Mouse (Mus musculus): ENCODE data around the gene Htr5b. TPM values are rescaled to one million over a fixed set of nuclear protein-coding genes. Genes with fewer than 3 reads are reported as not detected.

The Htr5b gene
- not detected in 2 replicates for total RNA-seq (2014; fragmentation: Nextera tagmentation)
- total RNA-seq (2017) = 0.11 TPM in 1 of 2 replicates, not detected in the other
- polyA plus RNA-seq (2012) = not detected in 2 replicates

DNA sequence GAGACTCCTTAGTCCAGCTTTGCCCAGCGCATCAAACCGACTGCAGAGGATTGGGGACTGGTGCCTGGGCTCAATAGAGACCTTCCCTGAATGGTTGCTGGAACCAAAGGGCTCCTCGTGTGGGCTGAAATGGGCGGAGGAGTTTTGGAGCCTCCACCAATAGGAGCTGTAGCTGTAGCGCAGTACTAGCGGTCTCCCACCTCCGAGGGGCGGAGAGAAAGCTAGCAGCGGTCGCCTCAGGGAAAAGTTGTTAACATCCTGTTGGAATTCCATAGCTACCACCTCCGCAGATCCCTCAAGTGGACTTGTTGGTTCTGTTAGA lies at the start of gene Htr5b:
Gene Htr5b, minus strand, starts transcription at position 67 of the 322 bp plus-strand sequence.
- no peaks in the 10 kb centered on the region; the same call in 1 of the 2 replicates for H3K4me1 ChIP-seq (ENCODE audit: insufficient read depth, low read depth, low read length)
- no peak within 1 kb of the TSS for H3K4me3 ChIP-seq (ENCODE audit: low read depth, low read length)
- no peak for TF ChIP-seq GATA1 (IDR thresholded peaks at IDR 0.05; ENCODE audit: borderline replicate concordance, low read length)
- TF ChIP-seq TAL1 (conservative IDR thresholded peaks at IDR 0.05; ENCODE audit: low read depth, low read length) = no peak
- no peak for TF ChIP-seq GATA2 (IDR thresholded peaks at IDR 0.05; ENCODE audit: borderline replicate concordance, low read depth, low read length)
- TF ChIP-seq CTCF (IDR thresholded peaks at IDR 0.05; ENCODE audit: low read depth, low read length) = no peak
- TF ChIP-seq POLR2AphosphoS5 (IDR thresholded peaks at IDR 0.05; ENCODE audit: insufficient replicate concordance, low read depth, low read length) = no peak
- DNase-seq (ENCODE audit: low spot score) = no peak
- H3K36me3 ChIP-seq (replicated peaks) = no peaks in the 10 kb centered on the region
- no peak for ATAC-seq (ENCODE audit: extremely low read depth, insufficient number of reproducible peaks, low FRiP score, poor library complexity, severe bottlenecking)
- H3K9me3 ChIP-seq (replicated peaks) = peaks cover 4% of the 10 kb centered on the region
- peaks cover 8% of the 10 kb centered on the region; the same call in 1 of the 2 replicates for H3K27me3 ChIP-seq (ENCODE audit: insufficient read depth, low read length)

DNA sequence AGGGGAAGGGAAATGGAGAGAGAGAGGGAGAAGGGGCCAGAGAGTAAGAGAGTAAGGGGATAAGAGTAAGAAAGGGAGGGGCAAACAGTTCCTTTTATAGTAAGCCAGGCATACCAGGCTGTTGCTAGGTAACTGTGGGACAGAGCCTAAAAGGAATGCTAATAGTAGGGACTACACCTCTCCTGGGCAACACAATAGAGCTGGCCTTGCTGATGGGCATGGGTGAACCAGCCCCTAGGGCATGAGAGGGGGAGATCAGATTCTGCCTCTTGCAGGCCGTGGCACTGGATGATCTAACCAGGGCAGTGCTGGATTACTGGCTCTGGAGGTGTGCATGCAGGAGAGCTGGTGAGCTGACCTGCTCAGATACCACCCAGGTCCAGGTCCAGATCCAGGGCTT lies 49.2 kb upstream of the Htr5b start:
- Histone ChIP-seq H3K9me3 (replicated peaks) (no peaks in the 10 kb centered on the region), H3K4me3 (ENCODE audit: low read depth, low read length) (no peak overlapping the region), H3K36me3 (replicated peaks) (no peaks in the 10 kb centered on the region), H3K4me1 (ENCODE audit: insufficient read depth, low read depth, low read length) (no peaks in the 10 kb centered on the region), H3K27me3 (ENCODE audit: insufficient read depth, low read length) (no peaks in the 10 kb centered on the region)
- TF ChIP-seq GATA1 (IDR thresholded peaks at IDR 0.05; ENCODE audit: borderline replicate concordance, low read length) (no peak), GATA2 (IDR thresholded peaks at IDR 0.05; ENCODE audit: borderline replicate concordance, low read depth, low read length) (no peak), POLR2AphosphoS5 (IDR thresholded peaks at IDR 0.05; ENCODE audit: insufficient replicate concordance, low read depth, low read length) (no peak), CTCF (IDR thresholded peaks at IDR 0.05; ENCODE audit: low read depth, low read length) (no peak), TAL1 (conservative IDR thresholded peaks at IDR 0.05; ENCODE audit: low read depth, low read length) (no peak)
- no peak for DNase-seq (ENCODE audit: low spot score)
- no peak for ATAC-seq (ENCODE audit: extremely low read depth, insufficient number of reproducible peaks, low FRiP score, poor library complexity, severe bottlenecking)

- Histone ChIP-seq H3K9me3 (replicated peaks) (no peaks in the 10 kb centered on the region), H3K36me3 (replicated peaks) (peaks cover 2% of the 10 kb centered on the region), H3K27me3 (ENCODE audit: insufficient read depth, low read length) (no peaks in the 10 kb centered on the region; the same call in 1 of the 2 replicates), H3K4me1 (ENCODE audit: insufficient read depth, low read depth, low read length) (peaks cover 9% of the 10 kb centered on the region), H3K4me3 (ENCODE audit: low read depth, low read length) (no peak overlapping the region)
- ATAC-seq (ENCODE audit: extremely low read depth, insufficient number of reproducible peaks, low FRiP score, poor library complexity, severe bottlenecking) (no peak), DNase-seq (ENCODE audit: low spot score) (no peak)
- TF ChIP-seq TAL1 (conservative IDR thresholded peaks at IDR 0.05; ENCODE audit: low read depth, low read length) (no peak), CTCF (IDR thresholded peaks at IDR 0.05; ENCODE audit: low read depth, low read length) (no peak), GATA2 (IDR thresholded peaks at IDR 0.05; ENCODE audit: borderline replicate concordance, low read depth, low read length) (no peak), GATA1 (IDR thresholded peaks at IDR 0.05; ENCODE audit: borderline replicate concordance, low read length) (no peak), POLR2AphosphoS5 (IDR thresholded peaks at IDR 0.05; ENCODE audit: insufficient replicate concordance, low read depth, low read length) (no peak)
Observed at GRCm38 (mm10) chr1:121570522-121570921, 42.3 kb upstream of the Htr5b start.

DNA sequence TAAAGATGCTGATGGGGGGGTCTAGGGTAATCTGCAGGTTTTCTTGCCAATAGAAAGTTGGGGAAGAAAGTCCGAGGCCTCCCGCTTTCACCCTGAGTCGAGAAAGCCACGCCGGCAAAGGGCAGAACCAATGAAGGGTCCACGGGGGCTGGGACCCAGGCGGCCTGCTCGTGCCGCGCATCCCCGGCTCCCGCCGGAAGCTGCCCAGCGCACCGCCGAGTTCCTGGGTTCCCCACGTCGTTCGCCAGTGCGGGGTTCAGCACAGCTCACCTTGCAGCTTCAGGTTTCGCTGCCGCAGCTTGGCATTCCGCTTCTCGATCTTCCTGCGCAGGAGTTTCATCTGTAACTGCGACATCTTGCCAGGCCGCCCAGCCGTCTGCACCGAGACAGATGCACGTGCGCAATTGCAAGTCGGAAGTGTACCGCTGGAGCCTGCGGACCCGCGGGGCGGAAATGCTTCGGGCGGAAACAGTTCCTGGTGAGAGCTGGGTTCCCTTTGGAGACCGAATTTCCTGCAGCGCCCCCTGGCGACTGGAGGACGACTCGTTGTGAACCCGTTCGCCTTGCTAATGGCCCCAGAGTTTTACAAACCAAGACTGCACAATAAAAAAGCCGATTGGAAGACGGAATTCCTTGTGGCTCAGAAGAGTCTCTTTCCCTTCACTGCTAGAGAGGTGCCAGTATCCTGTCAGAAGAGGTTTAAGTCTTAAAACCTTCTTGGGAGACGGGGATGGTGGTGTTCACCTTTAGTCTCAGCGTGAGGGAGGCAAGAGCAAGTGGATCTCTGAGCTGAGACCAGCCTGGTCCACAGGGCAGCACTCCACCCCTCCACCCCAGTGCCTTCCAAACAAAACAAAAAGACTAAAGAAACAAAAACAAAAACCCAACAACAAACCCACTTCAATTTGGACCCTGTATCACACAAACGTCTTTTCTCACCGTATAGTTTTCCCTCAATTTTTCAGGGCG lies 39.5 kb upstream of the Htr5b start, which contains the start of gene Ddx18:
Gene Ddx18, minus strand, starts transcription at position 469 of the 969 bp plus-strand sequence.
- Histone ChIP-seq H3K4me3 (ENCODE audit: low read depth, low read length) (peak within 1 kb of the TSS; percentile 85), H3K36me3 (replicated peaks) (peaks cover 28% of the 10 kb centered on the region), H3K27me3 (ENCODE audit: insufficient read depth, low read length) (no peaks in the 10 kb centered on the region; the same call in 1 of the 2 replicates), H3K4me1 (ENCODE audit: insufficient read depth, low read depth, low read length) (peaks cover 16% of the 10 kb centered on the region), H3K9me3 (replicated peaks) (no peaks in the 10 kb centered on the region)
- TF ChIP-seq GATA1 (IDR thresholded peaks at IDR 0.05; ENCODE audit: borderline replicate concordance, low read length) (no peak), CTCF (IDR thresholded peaks at IDR 0.05; ENCODE audit: low read depth, low read length) (peak; percentile 61)
- ATAC-seq (ENCODE audit: extremely low read depth, insufficient number of reproducible peaks, low FRiP score, poor library complexity, severe bottlenecking) (peak; percentile 94), DNase-seq (ENCODE audit: low spot score) (peak; percentile 66)

GRCm38 (mm10) chr1:121557861-121558260 lies 29.6 kb upstream of the Htr5b start:
- peaks cover 96% of the 10 kb centered on the region for H3K36me3 ChIP-seq (replicated peaks)
- H3K4me1 ChIP-seq (ENCODE audit: insufficient read depth, low read depth, low read length) = peaks cover 4% of the 10 kb centered on the region; the same call in 1 of the 2 replicates
- no peaks in the 10 kb centered on the region for H3K9me3 ChIP-seq (replicated peaks)
- DNase-seq (ENCODE audit: low spot score) = no peak
- H3K4me3 ChIP-seq (ENCODE audit: low read depth, low read length) = no peak overlapping the region
- TF ChIP-seq CTCF (IDR thresholded peaks at IDR 0.05; ENCODE audit: low read depth, low read length) (no peak), POLR2AphosphoS5 (IDR thresholded peaks at IDR 0.05; ENCODE audit: insufficient replicate concordance, low read depth, low read length) (no peak), GATA1 (IDR thresholded peaks at IDR 0.05; ENCODE audit: borderline replicate concordance, low read length) (no peak), GATA2 (IDR thresholded peaks at IDR 0.05; ENCODE audit: borderline replicate concordance, low read depth, low read length) (no peak), TAL1 (conservative IDR thresholded peaks at IDR 0.05; ENCODE audit: low read depth, low read length) (no peak)
- H3K27me3 ChIP-seq (ENCODE audit: insufficient read depth, low read length) = no peaks in the 10 kb centered on the region
- no peak for ATAC-seq (ENCODE audit: extremely low read depth, insufficient number of reproducible peaks, low FRiP score, poor library complexity, severe bottlenecking)

DNA sequence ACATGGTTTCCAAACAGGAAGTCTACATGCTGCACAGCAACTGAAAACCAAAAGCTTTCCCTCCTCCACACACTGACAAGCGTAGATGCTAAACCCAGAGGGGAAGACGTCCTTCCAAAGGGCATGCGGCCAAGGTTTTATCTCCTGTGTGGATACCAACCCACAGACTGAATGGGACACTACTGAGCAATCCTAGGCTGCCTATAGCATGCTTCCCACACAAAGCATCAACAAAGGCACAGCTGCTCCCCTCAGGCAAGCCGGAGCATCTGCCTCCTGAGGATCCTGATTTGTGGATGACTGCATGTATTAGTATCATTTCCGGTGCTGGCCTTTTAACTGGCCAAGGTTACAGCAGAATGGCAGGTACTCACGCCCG lies 23.2 kb upstream of the Htr5b start:
- H3K4me1 ChIP-seq (ENCODE audit: insufficient read depth, low read depth, low read length) = no peaks in the 10 kb centered on the region; the same call in 1 of the 2 replicates
- no peak overlapping the region for H3K4me3 ChIP-seq (ENCODE audit: low read depth, low read length)
- no peak for DNase-seq (ENCODE audit: low spot score)
- H3K9me3 ChIP-seq (replicated peaks) = no peaks in the 10 kb centered on the region
- TF ChIP-seq POLR2AphosphoS5 (IDR thresholded peaks at IDR 0.05; ENCODE audit: insufficient replicate concordance, low read depth, low read length) = 0 out of 2 replicates have a peak, but pooled peaks have one; percentile 72
- no peak for TF ChIP-seq GATA2 (IDR thresholded peaks at IDR 0.05; ENCODE audit: borderline replicate concordance, low read depth, low read length)
- TF ChIP-seq CTCF (IDR thresholded peaks at IDR 0.05; ENCODE audit: low read depth, low read length) = no peak
- no peaks in the 10 kb centered on the region for H3K27me3 ChIP-seq (ENCODE audit: insufficient read depth, low read length)
- peaks cover 63% of the 10 kb centered on the region for H3K36me3 ChIP-seq (replicated peaks)
- ATAC-seq (ENCODE audit: extremely low read depth, insufficient number of reproducible peaks, low FRiP score, poor library complexity, severe bottlenecking) = no peak
